Mouse (Mus musculus): ENCODE measurements around the gene Lefty1.

GRCm38 (mm10) chr1:180940776-180941460, 6.1 kb downstream of the Lefty1 start:
- TF ChIP-seq CTCF (IDR thresholded peaks at IDR 0.05; ENCODE audit: control insufficient read depth, insufficient read depth, insufficient replicate concordance, low read depth, low read length): no peak
- no peak for TF ChIP-seq POLR2A (IDR thresholded peaks at IDR 0.05; ENCODE audit: control insufficient read depth, low read depth, low read length)
